Mouse (Mus musculus) embryonic facial prominence, embryonic 14.5 days (tissue): ENCODE results near the gene Wtap. TPM values are rescaled to one million over a fixed set of nuclear protein-coding genes. Genes with fewer than 3 reads are reported as not detected.
"Not testable (repeated sequence)": the region's sequence is repeated elsewhere in the genome, so short reads cannot be mapped to it uniquely, and the experiment has no call there.

Source experiments
- ATAC-seq: fragments of 200-750 bp; cut with Nextera tagmentation; 2 replicates; pipeline ENCODE4 v1.8.0; 2017; ENCODE audit warnings: low read depth, moderate number of reproducible peaks, moderate TSS enrichment
- DNase-seq: peaks from one replicate; pipeline ENCODE4 v3.0.0-alpha.2; 2015; ENCODE audit warnings: low spot score
- H3K27ac ChIP-seq: fragments of 300-500 bp; sonication (generic); replicated peaks from 2 replicates; pipeline ENCODE4 v1.5.1; 2014; ENCODE audit warnings: low read depth, mild to moderate bottlenecking, low read length, moderate library complexity
- H3K27me3 ChIP-seq: fragments of 300-500 bp; sonication (generic); replicated peaks from 2 replicates; pipeline ENCODE4 v1.6.1; 2014; ENCODE audit warnings: low read length; ENCODE audit not compliant: control insufficient read depth, insufficient read depth
- H3K36me3 ChIP-seq: fragments of 300-500 bp; sonication (generic); 2 replicates; pipeline ENCODE4 v1.6.1; 2014; ENCODE audit warnings: low read length, mixed read lengths; ENCODE audit not compliant: control insufficient read depth, insufficient read depth
- H3K4me1 ChIP-seq: fragments of 300-500 bp; sonication (generic); 2 replicates; pipeline ENCODE4 v1.6.1; 2014; ENCODE audit warnings: antibody characterized with exemption, low read length; ENCODE audit not compliant: control insufficient read depth, insufficient read depth
- H3K4me2 ChIP-seq: fragments of 300-500 bp; sonication (generic); 2 replicates; pipeline ENCODE4 v1.6.1; 2014; ENCODE audit warnings: low read depth, mild to moderate bottlenecking, low read length, moderate library complexity, mixed read lengths
- H3K4me3 ChIP-seq: fragments of 300-500 bp; sonication (generic); 2 replicates; pipeline ENCODE4 v1.5.1; 2014; ENCODE audit warnings: low read depth, mild to moderate bottlenecking, low read length
- H3K9ac ChIP-seq: fragments of 300-500 bp; sonication (generic); 2 replicates; pipeline ENCODE4 v1.6.1; 2014; ENCODE audit warnings: low read depth, mild to moderate bottlenecking, low read length, moderate library complexity, mixed read lengths
- H3K9me3 ChIP-seq: fragments of 300-500 bp; sonication (generic); 2 replicates; pipeline ENCODE4 v1.6.1; 2016; ENCODE audit warnings: low read length; ENCODE audit not compliant: control insufficient read depth
- WGBS: fragments of 180-500 bp; shearing (Covaris S2); extraction: QIAGEN DNeasy Blood & Tissue Kit; methylation state at CpG from one replicate; pipeline ENCODE4 v1.1.7; 2014; 5-methylcytosine and 5-hydroxymethylcytosine counted together
- polyA plus RNA-seq: library from polyadenylated mRNA; unstranded; fragments of >200 nt; fragmentation: Nextera tagmentation; extraction: Ambion mirVana; gene quantifications from 2 replicates; pipeline ENCODE4 v1.2.1, GENCODE M21; 2014

Gene Wtap
- polyA plus RNA-seq = 118 and 121 TPM in 2 replicates

DNA sequence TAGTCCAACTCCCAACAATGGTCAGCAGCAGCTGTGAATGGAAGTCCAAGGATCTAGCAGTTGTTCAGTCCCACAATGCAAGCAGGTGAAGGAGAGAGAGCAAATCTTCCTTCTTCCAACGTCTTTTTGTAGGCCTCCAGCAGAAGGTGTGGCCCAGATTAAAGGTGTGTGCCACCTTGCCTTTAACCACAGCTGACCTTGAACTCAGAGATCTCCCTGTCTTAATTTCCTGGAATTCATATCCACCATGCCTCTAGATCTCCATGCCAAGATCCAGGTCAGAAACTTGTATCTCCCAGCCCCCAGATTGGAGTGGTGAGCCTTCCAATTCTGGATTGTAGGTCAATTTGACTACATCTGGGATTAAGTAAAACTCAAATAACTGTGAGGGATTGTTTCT lies at the start of gene Wtap:
Gene Wtap, minus strand, starts transcription at position 101 of the 400 bp plus-strand sequence.
- Histone ChIP-seq H3K36me3 (no peaks in the 10 kb centered on the region), H3K9me3 (no peaks in the 10 kb centered on the region), H3K27ac (peak within 1 kb of the TSS; percentile 99), H3K9ac (peak within 1 kb of the TSS; percentile 99), H3K4me2 (peak within 1 kb of the TSS; percentile 87), H3K4me3 (peak within 1 kb of the TSS; percentile 100), H3K4me1 (peaks cover 8% of the 10 kb centered on the region), H3K27me3 (no peaks in the 10 kb centered on the region)
- DNase-seq (no peak), ATAC-seq (no peak)
- WGBS = 81% methylated on average over 1 of the region's 1 CpGs

DNA sequence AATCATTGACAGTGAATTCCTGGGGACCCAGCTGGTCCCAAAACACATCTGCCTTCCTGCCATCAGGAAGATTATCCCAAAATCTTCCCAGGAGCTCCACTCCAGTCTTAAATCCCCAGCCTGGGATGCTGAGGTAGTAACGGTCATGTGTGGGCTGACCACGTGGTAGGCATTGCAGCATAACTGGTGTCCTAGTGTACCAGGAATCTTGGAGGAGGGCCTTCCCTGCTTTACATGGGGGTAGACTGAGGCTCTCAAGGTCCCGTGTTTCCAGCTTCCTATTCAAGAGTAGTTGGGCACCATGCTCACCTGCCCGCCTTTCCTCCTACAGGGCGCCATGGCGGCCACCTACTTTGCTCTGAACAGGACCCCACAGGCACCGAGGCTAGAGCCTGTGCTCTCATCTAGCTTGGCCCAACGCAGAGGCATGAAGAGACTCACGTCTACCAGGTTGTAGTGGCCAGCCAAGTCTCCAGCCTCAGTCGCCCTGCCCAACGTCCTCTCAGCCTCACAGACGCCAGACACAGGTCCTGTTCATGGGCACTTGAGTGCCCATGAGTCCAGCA lies 42.7 kb upstream of the Wtap start:
- not testable (repeated sequence) for H3K27me3 ChIP-seq, H3K36me3 ChIP-seq, H3K9me3 ChIP-seq, H3K4me2 ChIP-seq, H3K4me3 ChIP-seq, H3K4me1 ChIP-seq, H3K9ac ChIP-seq, ATAC-seq, H3K27ac ChIP-seq, DNase-seq
- 77% methylated on average over 3 of the region's 12 CpGs for WGBS

DNA sequence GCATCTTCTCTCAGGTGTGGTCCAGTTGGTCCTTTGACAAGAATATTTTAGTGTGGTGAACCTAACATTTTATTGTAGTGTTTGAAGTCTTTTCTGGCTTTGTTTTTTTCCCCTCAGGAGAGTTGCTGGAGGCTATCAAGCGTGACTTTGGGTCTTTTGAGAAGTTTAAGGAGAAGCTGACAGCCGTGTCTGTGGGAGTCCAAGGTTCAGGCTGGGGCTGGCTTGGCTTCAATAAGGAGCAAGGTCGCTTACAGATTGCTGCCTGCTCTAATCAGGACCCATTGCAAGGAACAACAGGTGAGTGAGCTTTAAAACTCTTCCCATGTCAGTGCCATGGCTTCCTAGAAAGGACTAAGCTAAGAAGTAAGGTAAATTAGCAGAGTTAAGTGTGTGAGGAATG lies 19.3 kb upstream of the Wtap start:
- H3K4me3 ChIP-seq = no peak overlapping the region
- H3K9me3 ChIP-seq = no peaks in the 10 kb centered on the region
- H3K9ac ChIP-seq = no peak overlapping the region
- no peak for DNase-seq
- no peak for ATAC-seq
- peaks cover 58% of the 10 kb centered on the region for H3K36me3 ChIP-seq
- no peak overlapping the region for H3K4me2 ChIP-seq
- H3K27ac ChIP-seq = no peak overlapping the region
- peaks cover 7% of the 10 kb centered on the region; the same call in 1 of the 2 replicates for H3K4me1 ChIP-seq
- H3K27me3 ChIP-seq = no peaks in the 10 kb centered on the region
- 75% methylated on average over 3 of the region's 3 CpGs for WGBS

DNA sequence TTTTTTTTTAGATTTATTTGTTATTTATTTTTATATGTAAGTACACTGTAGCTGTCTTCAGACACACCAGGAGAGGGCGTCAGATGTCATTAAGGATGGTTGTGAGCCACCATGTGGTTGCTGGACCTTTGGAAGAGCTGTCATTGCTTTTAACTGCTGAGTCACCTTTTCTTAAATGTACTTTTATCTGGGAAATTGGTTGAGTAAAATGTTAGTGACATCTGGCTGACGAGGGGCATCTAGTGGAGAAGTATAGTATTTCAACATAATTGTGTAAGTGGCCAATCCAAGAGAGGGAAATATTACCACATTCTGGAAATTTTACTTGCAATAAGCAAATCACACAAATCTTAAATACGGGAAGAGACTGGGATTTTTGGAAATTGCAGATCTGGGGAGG lies 15.9 kb upstream of the Wtap start:
- H3K4me2 ChIP-seq = no peak overlapping the region
- H3K36me3 ChIP-seq = peaks cover 41% of the 10 kb centered on the region
- H3K9me3 ChIP-seq = no peaks in the 10 kb centered on the region
- DNase-seq = peak; percentile 81
- no peak overlapping the region for H3K4me3 ChIP-seq
- H3K27me3 ChIP-seq = no peaks in the 10 kb centered on the region
- peaks cover 7% of the 10 kb centered on the region; the same call in 1 of the 2 replicates for H3K4me1 ChIP-seq
- WGBS = 15% methylated on average over 3 of the region's 3 CpGs
- no peak overlapping the region for H3K9ac ChIP-seq
- no peak overlapping the region for H3K27ac ChIP-seq
- no peak for ATAC-seq

DNA sequence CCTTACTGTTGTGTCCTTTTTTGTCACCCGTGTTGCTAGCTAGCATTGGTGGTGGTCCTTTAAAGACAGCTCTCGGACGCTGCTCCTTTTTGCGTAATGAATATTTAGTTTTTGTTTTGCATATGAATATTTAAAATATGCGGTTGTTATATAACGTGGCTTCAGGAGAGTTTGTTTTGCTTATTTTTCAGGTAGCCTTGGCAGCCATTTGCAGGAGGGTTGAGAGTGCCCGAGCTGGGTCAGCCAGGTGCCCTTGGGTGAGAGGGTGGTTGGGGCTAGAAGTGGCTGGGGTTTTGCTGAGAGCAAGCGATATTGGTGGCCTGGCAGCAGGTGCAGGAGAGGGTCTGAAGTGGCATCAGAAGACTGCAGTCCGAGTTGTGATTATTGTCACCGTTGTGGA lies 14.6 kb upstream of the Wtap start:
- DNase-seq (no peak), ATAC-seq (no peak)
- peaks cover 7% of the 10 kb centered on the region; the same call in 1 of the 2 replicates for H3K4me1 ChIP-seq
- H3K9ac ChIP-seq = peak overlapping the region; percentile 76
- H3K36me3 ChIP-seq = peaks cover 29% of the 10 kb centered on the region
- H3K9me3 ChIP-seq = no peaks in the 10 kb centered on the region
- WGBS = 7% methylated on average over 10 of the region's 10 CpGs
- H3K27ac ChIP-seq = peak overlapping the region; percentile 73; the same call in 1 of the 2 replicates
- H3K4me3 ChIP-seq = peak overlapping the region; percentile 64
- H3K4me2 ChIP-seq = peak overlapping the region; percentile 85
- H3K27me3 ChIP-seq = no peaks in the 10 kb centered on the region

DNA sequence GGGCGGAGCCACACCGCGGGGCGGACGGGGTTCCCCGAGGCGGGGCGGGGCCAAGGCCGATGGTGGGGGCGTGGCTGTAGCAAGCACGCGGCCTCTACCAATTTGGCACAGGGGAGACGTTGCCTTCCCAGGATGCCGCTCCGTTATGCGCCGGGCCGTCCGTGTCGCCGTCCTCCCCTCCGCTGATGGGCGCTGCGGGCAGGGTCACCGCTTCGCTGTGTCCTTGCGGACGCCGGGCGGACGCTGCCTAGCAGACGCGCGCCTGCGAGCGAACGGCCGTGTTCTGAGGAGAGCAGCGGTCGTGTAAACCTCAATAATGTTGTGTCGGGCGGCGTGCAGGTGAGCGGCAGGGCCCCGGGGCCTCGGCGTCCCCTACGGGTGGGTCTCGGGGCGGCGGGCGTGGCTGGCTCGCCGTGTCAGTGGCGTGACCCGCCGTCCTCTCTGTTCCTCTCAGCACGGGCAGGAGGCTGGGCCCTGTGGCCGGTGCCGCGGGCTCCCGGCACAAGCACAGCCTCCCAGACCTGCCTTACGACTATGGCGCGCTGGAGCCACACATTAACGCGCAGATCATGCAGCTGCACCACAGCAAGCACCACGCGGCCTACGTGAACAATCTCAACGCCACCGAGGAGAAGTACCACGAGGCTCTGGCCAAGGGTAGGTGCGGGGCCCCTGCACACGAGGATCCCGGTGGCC lies 13.9 kb upstream of the Wtap start:
- Histone ChIP-seq H3K36me3 (peaks cover 22% of the 10 kb centered on the region), H3K4me2 (peak overlapping the region; percentile 85), H3K9me3 (no peaks in the 10 kb centered on the region), H3K27me3 (no peaks in the 10 kb centered on the region), H3K4me3 (peak overlapping the region; percentile 64), H3K27ac (peak overlapping the region; percentile 73), H3K9ac (peak overlapping the region; percentile 76), H3K4me1 (peaks cover 7% of the 10 kb centered on the region; the same call in 1 of the 2 replicates)
- DNase-seq (peak; percentile 98), ATAC-seq (peak; percentile 99)
- under 1% methylated on average over 42 of the region's 76 CpGs for WGBS

DNA sequence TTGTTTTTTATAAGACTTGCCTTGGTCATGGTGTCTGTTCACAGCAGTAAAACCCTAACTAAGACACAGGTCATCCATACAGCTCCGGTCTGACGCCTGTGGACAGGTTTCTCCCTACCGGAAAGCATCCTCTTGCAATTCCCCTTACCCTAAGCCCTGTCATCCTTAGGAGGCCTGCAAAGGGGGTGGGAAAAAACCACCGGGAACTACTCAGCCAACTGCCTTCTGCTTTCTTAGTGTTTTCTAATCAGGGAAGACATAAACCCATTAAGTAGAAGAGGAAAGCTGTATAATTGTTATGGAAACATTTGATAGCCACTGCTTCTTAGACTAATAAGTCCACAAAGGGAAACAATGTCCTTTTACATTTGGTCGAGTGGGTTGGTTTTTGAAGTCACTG lies 13.0 kb upstream of the Wtap start:
- Histone ChIP-seq H3K4me2 (peak overlapping the region; percentile 85), H3K9me3 (no peaks in the 10 kb centered on the region), H3K4me3 (peak overlapping the region; percentile 64; the same call in 1 of the 2 replicates), H3K27ac (no peak overlapping the region), H3K27me3 (no peaks in the 10 kb centered on the region), H3K4me1 (peaks cover 7% of the 10 kb centered on the region; the same call in 1 of the 2 replicates), H3K9ac (peak overlapping the region; percentile 76; the same call in 1 of the 2 replicates), H3K36me3 (peaks cover 15% of the 10 kb centered on the region)
- ATAC-seq (no peak), DNase-seq (no peak)
- WGBS = 48% methylated on average over 5 of the region's 5 CpGs

DNA sequence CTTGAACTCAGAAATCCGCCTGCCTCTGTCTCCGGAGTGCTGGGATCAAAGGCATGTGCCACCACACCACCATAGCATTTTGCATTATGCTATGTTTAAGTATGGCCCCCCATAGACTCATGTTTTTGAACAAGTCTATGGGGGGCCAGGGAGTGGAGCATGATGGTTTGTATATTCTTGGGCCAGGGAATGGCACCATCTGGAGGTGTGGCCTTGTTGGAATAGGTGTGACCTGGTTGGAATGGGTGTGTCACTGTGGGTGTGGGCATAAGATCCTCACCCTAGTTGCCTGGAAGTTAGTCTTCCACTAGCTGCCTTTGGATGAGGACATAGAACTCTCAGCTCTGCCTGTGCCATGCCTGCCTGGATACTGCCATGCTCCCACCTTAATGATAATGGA lies 12.6 kb upstream of the Wtap start, which contains the start of gene Sod2:
Gene Sod2, plus strand, starts transcription at position 301 of the 400 bp plus-strand sequence.
- H3K4me3 ChIP-seq = peak within 1 kb of the TSS; percentile 64
- not testable (repeated sequence) for H3K27me3 ChIP-seq, H3K4me1 ChIP-seq, H3K9me3 ChIP-seq, DNase-seq, ATAC-seq
- peak within 1 kb of the TSS; percentile 85 for H3K4me2 ChIP-seq
- H3K36me3 ChIP-seq = peaks cover 12% of the 10 kb centered on the region
- 95% methylated on average over 2 of the region's 2 CpGs for WGBS
- H3K9ac ChIP-seq = peak within 1 kb of the TSS; percentile 76
- 0 out of 2 replicates have a peak within 1 kb of the TSS, but pooled peaks have one; percentile 19 for H3K27ac ChIP-seq
